Mouse (Mus musculus) monocyte, adult 2 months (primary cell): Measurements from ENCODE around the gene Mapk8ip1.
"Not testable (repeated sequence)": the region's sequence is repeated elsewhere in the genome, so short reads cannot be mapped to it uniquely, and the experiment has no call there.

ENCODE experiments used
- DNase-seq, 2 experiments: peaks; one replicate each; pipeline ENCODE4 v3.0.0; 2022; ENCODE audit warnings: low spot score in 2 of 2, low read depth in 1 of 2

The Mapk8ip1 gene

DNA sequence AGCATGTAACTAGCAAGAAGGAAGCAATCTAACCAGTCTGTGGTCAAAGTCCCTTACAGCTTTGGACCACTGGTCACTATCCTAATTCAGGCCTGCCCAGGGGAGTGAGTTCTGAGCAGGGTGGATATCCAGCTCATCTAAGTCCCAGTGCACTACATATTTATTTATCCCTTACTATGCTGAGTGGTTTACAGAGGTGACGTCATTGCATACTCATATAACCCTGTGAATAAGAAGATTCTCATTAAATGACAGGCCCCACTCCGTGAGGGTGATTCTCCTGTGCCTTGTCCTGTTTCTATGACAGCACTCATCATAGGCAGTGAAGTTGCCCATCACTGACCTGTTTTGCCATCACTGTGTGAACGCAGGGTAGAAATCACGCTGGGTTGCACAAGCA, 24.3 kb upstream of the Mapk8ip1 start:
- no peak for DNase-seq

- DNase-seq, result no peak
Observed at GRCm38 (mm10) chr2:92424462-92425308, 23.6 kb upstream of the Mapk8ip1 start.

DNA sequence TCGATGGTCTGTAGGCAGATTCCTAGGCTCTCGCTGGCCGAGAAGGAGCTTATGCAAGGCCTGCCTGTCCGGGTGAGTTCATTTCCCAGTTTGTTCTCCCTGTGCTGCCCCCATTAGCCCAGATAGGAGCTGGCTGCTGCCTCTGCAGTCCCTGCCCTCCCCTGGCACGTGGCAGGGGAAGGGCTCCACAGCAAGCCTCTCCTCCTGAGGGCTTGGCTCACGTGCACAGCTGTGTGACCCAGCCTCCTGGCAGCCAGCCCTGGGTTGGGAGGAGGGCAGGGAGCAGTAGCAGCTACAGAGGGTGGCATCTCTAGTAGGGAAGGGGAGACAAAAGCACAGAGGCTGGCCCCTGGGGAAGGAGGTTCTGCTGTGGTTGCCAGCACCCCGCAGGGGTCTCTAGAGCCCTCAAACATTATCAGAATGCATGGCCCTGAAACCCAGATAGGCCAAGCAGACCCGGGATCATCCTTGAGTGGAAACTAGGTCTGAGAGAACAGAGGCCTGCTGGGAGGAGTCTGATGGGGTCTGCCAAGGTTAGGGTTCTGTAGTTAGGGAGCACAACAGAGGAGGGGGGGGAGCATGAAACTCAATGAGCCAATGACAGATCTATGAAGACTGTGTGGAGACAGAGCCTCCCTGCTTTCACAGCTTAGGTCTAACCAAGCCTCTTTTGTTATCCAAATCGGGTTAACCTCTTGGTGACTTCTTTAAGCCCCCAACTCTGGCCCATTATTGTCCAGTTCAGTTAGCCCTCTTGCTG, 22.8 kb upstream of the Mapk8ip1 start:
- DNase-seq, result no peak

GRCm38 (mm10) chr2:92423156-92423555, 22.1 kb upstream of the Mapk8ip1 start:
- no peak for DNase-seq

- DNase-seq, result no peak
Observed at GRCm38 (mm10) chr2:92422388-92423135, 21.5 kb upstream of the Mapk8ip1 start.

DNA sequence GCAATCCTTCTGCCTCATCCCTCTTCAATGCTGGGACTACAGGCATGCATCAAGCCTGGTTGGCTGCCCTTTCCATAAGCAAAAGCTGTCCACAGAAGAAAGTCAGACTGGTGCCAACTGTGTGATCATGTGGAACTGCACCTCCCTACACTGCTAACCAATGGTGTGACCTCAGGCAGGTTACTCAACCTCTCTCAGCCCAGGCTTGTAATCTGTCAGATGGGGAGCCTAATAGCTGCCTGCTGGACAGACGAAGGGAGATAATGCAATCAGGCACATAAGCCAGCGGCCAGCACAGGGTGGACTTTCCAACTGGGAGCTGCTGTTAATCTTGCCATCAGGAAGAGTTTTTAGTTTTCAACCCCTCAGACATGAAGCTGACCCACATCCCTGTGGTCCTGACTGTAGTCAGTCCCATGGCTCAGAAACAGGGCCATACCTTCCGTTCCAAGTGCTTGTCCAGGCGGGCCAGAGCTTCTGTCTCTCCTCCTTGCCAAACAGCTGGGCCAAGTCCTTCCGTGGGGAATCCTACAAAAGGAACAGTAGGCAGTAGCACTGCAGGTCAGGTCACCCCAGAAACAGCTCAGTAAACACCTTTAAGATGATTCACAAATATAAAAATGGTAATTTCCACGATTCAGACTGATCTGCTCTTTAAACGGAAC, 20.8 kb upstream of the Mapk8ip1 start:
- DNase-seq, result no peak

GRCm38 (mm10) chr2:92411705-92412104, 10.6 kb upstream of the Mapk8ip1 start:
- no peak for DNase-seq

DNA sequence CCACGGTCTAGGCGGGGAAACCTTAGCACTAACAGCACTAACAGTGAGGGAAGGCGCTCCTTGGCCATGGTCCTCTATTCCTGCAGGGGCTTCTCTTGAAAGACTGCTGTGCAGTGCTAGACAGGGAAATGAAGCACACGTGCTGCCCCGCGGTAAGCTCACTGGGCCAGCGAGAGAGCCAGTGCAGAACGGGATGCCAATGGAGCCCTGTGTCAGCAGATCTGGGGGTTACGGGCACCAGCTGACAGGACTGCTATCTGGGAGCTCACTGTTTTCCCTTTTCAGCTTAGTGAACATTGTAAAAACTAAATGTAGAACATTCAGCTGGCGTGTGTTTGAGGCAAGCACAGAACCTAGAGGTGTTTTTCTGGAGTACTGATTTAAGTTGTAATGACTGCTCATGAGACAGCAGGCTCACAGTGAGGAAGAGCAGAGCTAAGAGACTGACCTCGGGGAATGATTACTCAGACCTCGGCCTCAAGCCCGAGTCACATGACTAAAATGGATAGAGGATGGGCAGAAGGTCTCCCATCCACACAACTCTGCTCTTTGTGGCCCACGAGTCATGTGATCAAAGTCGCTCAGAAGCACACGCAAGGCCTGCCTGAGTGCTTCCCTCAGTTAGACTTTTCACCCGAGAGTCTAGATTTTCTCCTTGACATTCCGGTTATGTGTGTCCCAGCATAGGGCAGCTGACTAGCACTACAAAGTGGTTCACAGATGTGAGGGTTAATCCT, 7.4 kb upstream of the Mapk8ip1 start:
- DNase-seq, result no peak

DNA sequence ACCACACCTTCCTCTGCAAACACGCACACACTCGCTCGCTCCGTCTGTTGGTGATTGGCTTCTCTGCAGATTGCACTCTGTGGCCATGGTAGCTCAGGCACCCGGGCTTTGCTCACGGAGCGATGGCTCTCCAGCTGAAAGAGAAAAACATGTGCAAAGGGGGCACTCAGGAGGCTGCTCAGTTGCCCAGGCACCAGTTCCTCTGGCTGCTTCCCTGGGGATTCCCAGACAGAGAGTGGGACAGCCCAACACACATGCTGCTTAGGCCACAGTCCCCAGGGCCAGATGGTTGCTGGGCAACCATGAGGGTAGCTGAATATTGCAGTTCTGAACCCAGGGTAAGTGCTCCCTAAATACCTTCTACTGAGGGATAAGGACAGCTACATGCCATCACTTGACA, 4.6 kb upstream of the Mapk8ip1 start:
- DNase-seq, result no peak

GRCm38 (mm10) chr2:92404737-92405136, 3.7 kb upstream of the Mapk8ip1 start:
- no peak for DNase-seq

- DNase-seq, result no peak
Observed at GRCm38 (mm10) chr2:92403776-92404319, 2.8 kb upstream of the Mapk8ip1 start.

DNA sequence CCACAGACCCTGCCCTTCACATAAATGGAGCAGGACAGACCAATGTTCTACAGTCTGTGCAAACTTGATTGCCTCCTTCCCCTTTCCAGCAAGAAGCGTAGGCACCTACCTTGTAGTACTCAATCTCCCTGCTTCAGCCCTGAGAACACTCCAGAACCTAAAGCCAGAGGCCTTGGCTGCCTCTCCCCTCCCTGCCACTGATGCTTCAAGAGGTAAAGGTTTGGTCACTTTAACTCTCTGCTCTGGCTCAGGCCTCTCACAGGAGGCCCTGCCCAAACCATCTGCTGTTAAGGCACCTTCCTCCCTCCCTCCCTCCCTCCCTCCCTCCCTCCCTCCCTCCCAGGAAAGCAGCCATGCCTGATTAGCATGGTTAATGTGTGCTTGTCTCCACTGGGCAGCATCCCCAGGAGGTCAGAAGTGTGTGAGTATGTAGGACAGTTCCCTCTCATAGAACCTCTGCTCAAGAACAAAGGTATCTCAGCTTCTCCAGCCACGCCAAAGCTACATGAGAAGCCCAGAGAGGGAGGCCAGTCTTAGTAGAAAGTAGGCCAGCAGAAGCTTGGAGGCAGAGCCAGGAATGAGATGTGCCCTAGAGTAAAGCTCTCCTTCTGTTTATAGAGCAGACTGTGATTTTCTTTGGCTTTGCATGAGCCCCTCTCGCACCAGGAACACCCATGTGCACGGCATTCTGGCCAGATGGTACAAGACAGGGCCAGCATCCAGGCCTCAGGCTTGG, 1.7 kb upstream of the Mapk8ip1 start:
- DNase-seq, result no peak

DNA sequence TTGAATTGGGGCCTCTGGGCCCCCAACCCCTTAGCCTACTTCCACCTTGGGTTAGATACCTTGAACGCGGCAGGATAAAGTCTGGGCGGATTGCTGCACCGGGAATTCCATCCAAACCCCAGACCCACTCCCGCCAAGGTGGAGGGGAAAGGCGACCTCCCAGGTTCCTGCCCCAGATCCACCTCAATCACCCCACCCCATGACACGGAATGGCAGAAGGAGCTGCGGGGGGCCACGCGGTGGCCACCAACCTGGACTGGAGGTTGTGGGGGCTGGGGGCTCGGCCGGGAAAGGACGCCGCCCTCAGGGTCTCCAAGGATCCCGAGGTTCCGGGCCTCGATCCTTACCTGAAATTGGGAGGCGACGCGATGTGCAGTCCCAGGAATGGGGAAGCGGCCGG, 381 bp downstream of the Mapk8ip1 start:
- no peak for DNase-seq

- DNase-seq, result not testable (repeated sequence)
Observed at GRCm38 (mm10) chr2:92399877-92400276, 1.2 kb downstream of the Mapk8ip1 start.

- DNase-seq, result no peak
Observed at GRCm38 (mm10) chr2:92397436-92397835, 3.6 kb downstream of the Mapk8ip1 start.

- no peak for DNase-seq
Observed at GRCm38 (mm10) chr2:92395535-92395934, 5.5 kb downstream of the Mapk8ip1 start.

GRCm38 (mm10) chr2:92392318-92393264, 8.5 kb downstream of the Mapk8ip1 start:
- no peak for DNase-seq

GRCm38 (mm10) chr2:92391703-92392317, 9.3 kb downstream of the Mapk8ip1 start:
- no peak for DNase-seq
